Mouse (Mus musculus): ENCODE measurements around the gene Glrx.

DNA sequence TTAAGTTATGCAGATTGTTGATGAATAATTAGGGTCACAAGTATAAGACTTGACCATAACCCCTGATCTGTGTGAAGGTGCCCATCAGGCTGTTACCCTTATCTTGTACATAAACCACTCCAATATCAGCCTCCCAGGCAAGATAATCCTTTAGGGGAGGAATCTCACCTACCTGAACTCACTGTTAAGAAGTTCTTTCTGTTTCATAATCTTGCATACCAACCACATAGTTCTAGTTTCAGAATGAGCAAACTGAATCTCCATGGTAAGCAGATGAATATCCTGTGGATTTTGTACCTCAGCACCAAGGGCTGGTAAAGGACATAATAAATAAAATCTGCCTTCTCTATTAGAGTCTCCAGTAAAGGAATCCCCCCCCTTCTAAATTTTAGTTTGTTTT lies 7.0 kb upstream of the Glrx start:
- TF ChIP-seq GATA1 (IDR thresholded peaks at IDR 0.05; ENCODE audit: borderline replicate concordance, low read length) (no peak), FLI1 (IDR thresholded peaks at IDR 0.05; ENCODE audit: low read length) (no peak)

Data from megakaryocyte, embryonic 14.5 days (primary cell).